Mouse (Mus musculus): ENCODE measurements around the gene Vmac. TPM values are rescaled to one million over a fixed set of nuclear protein-coding genes. Genes with fewer than 3 reads are reported as not detected.

The Vmac gene
- 18.6 and 21.4 TPM in 2 replicates for polyA plus RNA-seq (2014; fragmentation: Nextera tagmentation; extraction: Ambion mirVana)

DNA sequence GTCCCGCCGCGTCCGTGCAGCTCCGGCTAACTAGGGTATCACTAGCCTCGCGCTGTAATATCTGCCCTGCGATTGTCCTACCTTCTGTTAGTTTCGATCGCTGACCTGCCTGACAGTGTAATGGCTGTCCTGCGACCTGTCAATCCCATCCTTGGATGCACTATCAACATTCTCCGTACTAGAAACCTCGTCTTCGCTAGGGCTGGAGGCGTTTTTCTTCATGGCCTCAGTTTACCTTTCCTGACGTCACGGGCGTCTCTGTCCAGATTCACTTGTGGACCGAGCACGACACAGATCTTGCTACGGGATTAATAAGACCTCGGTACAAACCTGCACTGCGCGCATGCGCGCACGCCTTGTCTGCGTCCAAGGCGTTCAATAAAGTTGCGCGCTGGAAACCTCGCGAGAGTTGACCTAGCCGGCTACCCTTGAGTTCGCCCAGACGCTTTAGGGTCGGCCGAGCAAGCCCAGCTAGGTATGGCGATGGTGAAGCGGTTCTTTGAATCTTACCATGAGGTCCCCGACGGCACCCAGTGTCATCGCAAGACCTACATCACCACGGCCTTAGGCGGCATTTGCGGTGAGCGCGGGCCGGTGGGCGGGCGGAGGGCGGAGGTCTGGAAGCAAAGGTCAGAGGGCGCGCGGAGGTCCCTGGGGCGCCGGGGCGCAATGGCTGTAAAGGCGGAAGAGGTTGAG, at the start of gene Vmac, which contains the start of gene Ndufa11:
Gene Vmac, minus strand, starts transcription at position 660 of the 696 bp plus-strand sequence.
Gene Ndufa11, plus strand, starts transcription at position 405 of the 696 bp plus-strand sequence.
- Histone ChIP-seq H3K27ac (replicated peaks; ENCODE audit: low read depth, low read length) (peak within 1 kb of the TSS; percentile 78), H3K36me3 (ENCODE audit: control insufficient read depth, insufficient read depth, low read length) (peaks cover 15% of the 10 kb centered on the region; the same call in 1 of the 2 replicates), H3K27me3 (replicated peaks; ENCODE audit: control insufficient read depth, insufficient read depth, low read length) (no peaks in the 10 kb centered on the region), H3K4me3 (ENCODE audit: low read depth, low read length) (peak within 1 kb of the TSS; percentile 90), H3K4me1 (ENCODE audit: control insufficient read depth, insufficient read depth, low read length) (peaks cover 22% of the 10 kb centered on the region), H3K9me3 (ENCODE audit: control insufficient read depth, low read length) (no peaks in the 10 kb centered on the region), H3K9ac (ENCODE audit: low read depth, low read length) (peak within 1 kb of the TSS; percentile 86), H3K4me2 (ENCODE audit: low read depth, low read length) (peak within 1 kb of the TSS; percentile 73)
- DNase-seq (ENCODE audit: low spot score) = peak; percentile 99
- peak; percentile 83 for ATAC-seq (ENCODE audit: low read depth)
- under 1% methylated on average over 59 of the region's 59 CpGs for WGBS

DNA sequence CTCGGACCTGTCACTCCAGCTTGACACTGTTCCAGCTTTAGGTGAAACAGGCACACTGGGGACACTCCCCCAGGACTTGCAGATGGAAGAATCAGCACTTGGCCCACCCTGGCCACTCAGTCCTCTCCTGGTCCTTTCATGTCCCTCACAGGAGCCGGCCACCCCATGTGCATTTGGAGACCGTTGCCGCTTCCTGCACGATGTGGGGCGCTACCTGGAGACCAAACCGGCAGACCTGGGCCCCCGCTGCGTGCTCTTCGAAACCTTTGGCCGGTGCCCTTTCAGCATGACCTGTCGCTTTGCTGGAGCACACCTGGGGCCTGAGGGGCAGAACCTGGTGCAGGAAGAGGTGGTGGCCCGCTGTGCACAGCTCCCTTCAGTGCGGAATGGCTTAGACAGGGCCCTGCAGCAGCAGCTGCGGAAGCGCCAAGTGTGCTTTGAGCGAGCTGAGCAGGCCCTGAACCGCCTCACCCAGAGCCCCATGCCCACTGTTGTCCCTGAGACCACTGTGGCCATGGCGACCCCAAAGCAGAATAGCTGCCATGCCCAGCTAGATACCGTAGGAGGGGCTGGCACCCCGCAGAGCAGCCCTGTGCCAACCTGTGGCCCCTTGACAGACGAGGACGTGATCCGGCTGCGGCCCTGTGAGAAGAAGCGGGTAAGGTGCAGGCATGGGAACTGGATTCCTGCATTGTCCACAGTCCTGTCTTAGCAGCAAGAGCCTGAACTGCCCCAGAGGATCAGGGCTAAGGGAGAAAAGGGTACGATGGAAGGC, 49.0 kb upstream of the Vmac start:
- WGBS = 93% methylated on average over 26 of the region's 27 CpGs
- H3K4me3 ChIP-seq (ENCODE audit: low read depth, low read length) = no peak overlapping the region
- H3K36me3 ChIP-seq (ENCODE audit: control insufficient read depth, insufficient read depth, low read length) = peaks cover 43% of the 10 kb centered on the region
- DNase-seq (ENCODE audit: low spot score) (no peak), ATAC-seq (ENCODE audit: low read depth) (no peak)
- no peak overlapping the region for H3K27ac ChIP-seq (replicated peaks; ENCODE audit: low read depth, low read length)
- no peak overlapping the region for H3K4me2 ChIP-seq (ENCODE audit: low read depth, low read length)
- H3K9me3 ChIP-seq (ENCODE audit: control insufficient read depth, low read length) = no peaks in the 10 kb centered on the region
- H3K9ac ChIP-seq (ENCODE audit: low read depth, low read length) = no peak overlapping the region
- no peaks in the 10 kb centered on the region for H3K27me3 ChIP-seq (replicated peaks; ENCODE audit: control insufficient read depth, insufficient read depth, low read length)
- peaks cover 11% of the 10 kb centered on the region for H3K4me1 ChIP-seq (ENCODE audit: control insufficient read depth, insufficient read depth, low read length)

DNA sequence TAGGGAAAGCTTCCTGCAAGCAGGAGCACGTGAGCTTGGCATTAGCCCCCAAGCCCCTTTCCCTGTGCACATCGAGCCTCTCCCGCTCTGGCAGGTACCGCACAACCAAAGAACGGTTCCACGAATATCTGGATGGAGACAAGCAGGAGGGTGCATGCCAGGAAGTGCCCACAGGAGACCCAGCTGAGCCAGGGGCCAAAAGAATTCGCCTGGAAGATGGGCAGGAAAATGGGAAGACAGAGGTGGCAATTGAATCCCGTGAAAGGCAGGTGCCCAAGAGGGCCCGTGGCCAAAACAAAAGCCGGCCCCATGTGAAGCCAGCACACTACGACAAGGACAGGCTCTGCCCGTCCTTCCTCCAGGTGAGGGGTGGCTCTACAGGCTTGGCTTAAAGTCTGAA, 47.6 kb upstream of the Vmac start:
- DNase-seq (ENCODE audit: low spot score) (no peak), ATAC-seq (ENCODE audit: low read depth) (no peak)
- Histone ChIP-seq H3K27me3 (replicated peaks; ENCODE audit: control insufficient read depth, insufficient read depth, low read length) (no peaks in the 10 kb centered on the region), H3K27ac (replicated peaks; ENCODE audit: low read depth, low read length) (peak overlapping the region; percentile 15; the same call in 1 of the 2 replicates), H3K4me2 (ENCODE audit: low read depth, low read length) (peak overlapping the region; percentile 84), H3K4me1 (ENCODE audit: control insufficient read depth, insufficient read depth, low read length) (peaks cover 11% of the 10 kb centered on the region), H3K4me3 (ENCODE audit: low read depth, low read length) (peak overlapping the region; percentile 78), H3K9me3 (ENCODE audit: control insufficient read depth, low read length) (no peaks in the 10 kb centered on the region), H3K36me3 (ENCODE audit: control insufficient read depth, insufficient read depth, low read length) (peaks cover 40% of the 10 kb centered on the region), H3K9ac (ENCODE audit: low read depth, low read length) (peak overlapping the region; percentile 81)
- 41% methylated on average over 12 of the region's 12 CpGs for WGBS

DNA sequence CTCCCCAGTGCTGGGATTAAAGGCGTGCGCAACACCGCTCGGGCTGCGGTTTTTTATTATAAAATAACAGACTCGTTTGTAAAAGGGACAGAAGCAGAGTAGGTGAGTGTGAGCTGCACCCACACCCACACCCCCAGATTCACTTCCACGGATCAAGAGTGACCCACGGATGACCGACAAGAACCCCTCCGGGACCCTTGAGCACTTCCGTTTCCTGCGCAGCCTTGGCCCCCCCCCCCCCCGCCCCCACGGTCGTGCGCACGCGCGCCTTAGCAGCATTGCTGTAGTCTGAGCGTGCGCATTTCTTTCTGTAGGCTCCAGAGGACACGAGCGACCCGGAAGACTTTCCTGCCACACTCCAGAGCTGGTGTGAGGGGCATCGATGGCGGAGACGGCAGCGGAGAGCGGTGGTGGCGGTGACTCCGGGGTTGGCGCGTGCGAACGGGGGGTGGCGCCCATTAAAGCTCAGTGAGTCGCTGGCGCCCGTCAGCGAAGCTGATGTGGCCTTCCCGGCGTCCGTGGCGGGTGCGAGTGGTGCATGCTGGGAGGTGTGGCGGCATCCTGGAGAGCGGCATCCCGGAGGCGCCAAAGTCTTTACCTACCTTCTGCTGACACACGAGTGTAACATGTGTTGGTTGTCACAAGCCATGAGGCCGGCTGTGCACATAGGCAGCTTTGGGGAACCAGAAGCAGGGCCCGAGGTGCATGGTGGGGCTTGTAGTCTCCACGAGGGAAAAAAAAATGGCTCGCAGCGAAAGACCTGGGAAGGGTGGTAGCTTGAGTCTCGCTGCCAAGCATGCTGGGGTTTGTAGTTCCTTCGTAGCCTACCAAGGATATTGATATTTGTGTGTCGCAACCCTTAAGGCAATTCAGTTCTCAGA, 46.9 kb upstream of the Vmac start, which contains the start of gene Dus3l:
Gene Dus3l, plus strand, starts transcription at position 284 of the 881 bp plus-strand sequence.
- Histone ChIP-seq H3K4me3 (ENCODE audit: low read depth, low read length) (peak within 1 kb of the TSS; percentile 78), H3K27me3 (replicated peaks; ENCODE audit: control insufficient read depth, insufficient read depth, low read length) (no peaks in the 10 kb centered on the region), H3K36me3 (ENCODE audit: control insufficient read depth, insufficient read depth, low read length) (peaks cover 33% of the 10 kb centered on the region), H3K4me2 (ENCODE audit: low read depth, low read length) (peak within 1 kb of the TSS; percentile 84), H3K9ac (ENCODE audit: low read depth, low read length) (peak within 1 kb of the TSS; percentile 81), H3K27ac (replicated peaks; ENCODE audit: low read depth, low read length) (peak within 1 kb of the TSS; percentile 91), H3K4me1 (ENCODE audit: control insufficient read depth, insufficient read depth, low read length) (peaks cover 11% of the 10 kb centered on the region), H3K9me3 (ENCODE audit: control insufficient read depth, low read length) (no peaks in the 10 kb centered on the region)
- ATAC-seq (ENCODE audit: low read depth) (peak; percentile 89), DNase-seq (ENCODE audit: low spot score) (peak; percentile 96)
- 2% methylated on average over 35 of the region's 58 CpGs for WGBS

DNA sequence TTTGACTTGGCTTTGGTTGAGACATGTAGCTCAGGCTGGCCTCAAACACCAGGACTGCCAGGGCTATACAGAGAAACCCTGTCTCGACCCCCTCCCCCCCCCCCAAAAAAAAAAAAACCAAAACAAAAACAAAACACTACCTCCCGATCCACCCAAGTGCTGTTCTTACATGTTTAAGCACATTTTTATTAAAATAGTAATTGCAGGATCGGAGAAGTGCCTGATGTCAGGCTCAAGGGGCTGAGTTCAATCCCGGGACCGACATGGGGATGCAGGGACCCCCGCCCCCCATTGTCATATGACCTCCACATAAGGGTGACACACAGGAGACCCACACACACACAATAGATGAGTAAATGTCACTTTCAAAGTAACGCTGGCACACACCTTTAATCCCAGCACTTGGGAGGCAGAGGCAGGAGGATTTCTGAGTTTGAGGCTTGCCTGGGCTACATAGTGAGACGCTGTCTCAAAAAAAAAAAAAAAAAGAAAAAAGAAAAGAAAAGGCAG, 46.0 kb upstream of the Vmac start:
- 75% methylated on average over 8 of the region's 8 CpGs for WGBS
- H3K9ac ChIP-seq (ENCODE audit: low read depth, low read length) = no peak overlapping the region; the same call in 1 of the 2 replicates

DNA sequence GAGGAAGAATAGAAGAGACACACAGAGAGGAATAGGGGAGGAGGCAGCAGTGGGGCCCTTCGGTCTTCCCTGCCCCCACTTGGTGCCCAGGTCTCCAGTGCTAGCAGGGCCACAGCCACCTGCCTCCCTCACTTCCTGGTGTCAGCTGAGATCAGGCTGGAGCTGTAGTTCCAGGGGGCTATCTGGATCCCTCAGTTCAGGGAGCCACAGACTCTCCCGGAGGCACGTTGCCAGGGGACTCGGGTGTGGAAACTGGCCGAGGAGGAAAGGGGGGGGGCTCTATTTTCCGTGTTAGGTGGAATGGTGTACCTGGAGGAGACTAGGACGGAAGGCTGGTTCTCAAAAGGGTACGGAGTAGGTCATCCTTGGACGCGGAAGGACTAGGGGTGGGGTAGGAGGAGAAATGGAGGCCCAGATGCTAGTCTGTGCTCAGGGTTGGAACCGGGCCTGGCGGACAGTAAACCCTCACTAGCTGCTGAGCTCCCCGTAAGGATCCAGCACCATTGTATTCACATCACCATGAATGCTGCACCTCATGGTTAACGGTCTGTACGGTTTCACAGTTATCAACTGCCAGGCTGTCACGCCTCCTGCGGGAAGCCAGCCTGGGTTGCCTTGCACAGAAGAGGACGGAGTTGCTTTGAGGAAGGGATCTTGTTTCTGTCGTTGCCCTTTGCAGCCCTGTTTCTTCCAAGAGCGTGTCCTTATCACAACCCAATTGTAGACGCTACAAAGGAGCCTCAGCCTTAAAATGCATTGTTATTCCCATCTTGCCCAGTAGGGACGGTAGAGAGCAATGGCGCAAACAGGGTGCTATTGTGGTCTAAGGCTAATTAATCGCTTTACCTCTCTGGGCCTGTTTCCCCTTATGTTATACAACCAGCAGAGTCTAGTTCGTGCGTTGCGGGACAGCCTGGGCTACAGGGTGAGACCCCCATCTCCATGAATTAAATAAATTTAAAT, 45.2 kb upstream of the Vmac start:
- ATAC-seq (ENCODE audit: low read depth) = no peak
- H3K4me2 ChIP-seq (ENCODE audit: low read depth, low read length) = 0 out of 2 replicates have a peak overlapping the region, but pooled peaks have one; percentile 68
- peak overlapping the region; percentile 69 for H3K27ac ChIP-seq (replicated peaks; ENCODE audit: low read depth, low read length)
- peaks cover 16% of the 10 kb centered on the region; the same call in 1 of the 2 replicates for H3K36me3 ChIP-seq (ENCODE audit: control insufficient read depth, insufficient read depth, low read length)
- 0 out of 2 replicates have a peak overlapping the region, but pooled peaks have one; percentile 65 for H3K9ac ChIP-seq (ENCODE audit: low read depth, low read length)
- WGBS = 49% methylated on average over 27 of the region's 27 CpGs
- no peaks in the 10 kb centered on the region for H3K27me3 ChIP-seq (replicated peaks; ENCODE audit: control insufficient read depth, insufficient read depth, low read length)
- H3K4me1 ChIP-seq (ENCODE audit: control insufficient read depth, insufficient read depth, low read length) = peaks cover 12% of the 10 kb centered on the region
- H3K9me3 ChIP-seq (ENCODE audit: control insufficient read depth, low read length) = no peaks in the 10 kb centered on the region
- DNase-seq (ENCODE audit: low spot score) = no peak
- no peak overlapping the region for H3K4me3 ChIP-seq (ENCODE audit: low read depth, low read length)

More for the DNA sequence above, 46.0 kb upstream of the Vmac start:
- H3K4me3 ChIP-seq (ENCODE audit: low read depth, low read length) = peak overlapping the region; percentile 78
- ATAC-seq (ENCODE audit: low read depth) (no peak), DNase-seq (ENCODE audit: low spot score) (no peak)
- H3K27me3 ChIP-seq (replicated peaks; ENCODE audit: control insufficient read depth, insufficient read depth, low read length) = no peaks in the 10 kb centered on the region
- peaks cover 24% of the 10 kb centered on the region for H3K36me3 ChIP-seq (ENCODE audit: control insufficient read depth, insufficient read depth, low read length)
- H3K9me3 ChIP-seq (ENCODE audit: control insufficient read depth, low read length) = no peaks in the 10 kb centered on the region
- peak overlapping the region; percentile 84 for H3K4me2 ChIP-seq (ENCODE audit: low read depth, low read length)
- peaks cover 11% of the 10 kb centered on the region for H3K4me1 ChIP-seq (ENCODE audit: control insufficient read depth, insufficient read depth, low read length)
- H3K27ac ChIP-seq (replicated peaks; ENCODE audit: low read depth, low read length) = no peak overlapping the region

DNA sequence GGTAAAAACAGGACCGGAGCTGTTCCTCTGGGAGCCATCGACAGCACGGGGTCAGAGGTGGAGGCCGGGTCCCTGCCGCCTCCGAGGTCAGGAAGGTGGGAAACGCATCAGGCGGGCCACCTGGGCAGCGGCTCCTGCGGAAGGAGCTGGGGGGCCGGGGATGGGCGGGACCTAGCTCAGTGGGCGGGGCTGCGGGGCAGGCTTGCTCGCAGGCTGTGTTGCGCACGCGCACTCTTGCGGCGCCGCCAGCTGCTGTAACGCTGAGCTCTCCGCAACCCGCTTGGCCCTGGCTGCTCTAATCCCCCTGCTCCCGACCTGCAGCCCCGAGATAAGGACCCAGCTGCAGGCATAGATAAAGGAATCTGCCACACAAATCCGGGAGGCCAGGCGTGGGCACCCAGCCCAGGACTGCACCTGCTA, 44.2 kb upstream of the Vmac start:
- DNase-seq (ENCODE audit: low spot score) (peak; percentile 95), ATAC-seq (ENCODE audit: low read depth) (peak; percentile 47)
- Histone ChIP-seq H3K4me2 (ENCODE audit: low read depth, low read length) (peak overlapping the region; percentile 68), H3K27ac (replicated peaks; ENCODE audit: low read depth, low read length) (peak overlapping the region; percentile 69), H3K36me3 (ENCODE audit: control insufficient read depth, insufficient read depth, low read length) (peaks cover 6% of the 10 kb centered on the region; the same call in 1 of the 2 replicates), H3K4me3 (ENCODE audit: low read depth, low read length) (peak overlapping the region; percentile 48), H3K9me3 (ENCODE audit: control insufficient read depth, low read length) (no peaks in the 10 kb centered on the region), H3K9ac (ENCODE audit: low read depth, low read length) (peak overlapping the region; percentile 65), H3K27me3 (replicated peaks; ENCODE audit: control insufficient read depth, insufficient read depth, low read length) (peaks cover 5% of the 10 kb centered on the region), H3K4me1 (ENCODE audit: control insufficient read depth, insufficient read depth, low read length) (peaks cover 16% of the 10 kb centered on the region)
- WGBS = 0% methylated on average over 7 of the region's 28 CpGs
